Comparison of ENCODE assay signal across 14 mouse cellular contexts in genomic region chr9:110351932-110352632, GRCm38 (mm10). TPM values are rescaled to one million over a fixed set of nuclear protein-coding genes. Genes with fewer than 3 reads are reported as not detected.
DNase-seq lines count a peak whose midpoint lies in the region; ATAC-seq lines count a peak whose summit lies in the region.
"Had no signal": no experiment of that assay in that cellular context is flagged by ENCODE, and none has a peak within 500 bp of the region (broad histone marks: within the 10 kb centered on the region; RNA-seq: fewer than 3 reads in every experiment).

No protein-coding gene starts in this region.

- peak; percentile 67 for ATAC-seq in common myeloid progenitor, adult 5-6 weeks (replicated peaks; ENCODE audit: low read depth, poor library complexity, severe bottlenecking)
- 0 out of 2 replicates have a peak, but pooled peaks have one; percentile 16 for ATAC-seq in neutrophil, adult 5-6 weeks (ENCODE audit: extremely low read depth, insufficient number of reproducible peaks, low FRiP score, poor library complexity, severe bottlenecking)
- ATAC-seq: lung, postnatal 0 days; Patski had no signal

- DNase-seq in layer of hippocampus, adult 9-11 months = peak; percentile 56
- DNase-seq in layer of hippocampus, postnatal 25 days (ENCODE audit: extremely low spot score in 1 of 2, low spot score in 1 of 2) = no peak
- DNase-seq in thymus, postnatal 25 days = peak; percentile 10
- DNase-seq in thymus, postnatal 10 days (ENCODE audit: low spot score in 2 of 2) = no peak
- DNase-seq in cerebellum, postnatal 25 days = no peak
- DNase-seq in lung, postnatal 10 days = no peak
- DNase-seq: cerebellum, postnatal 10 days; gastrocnemius, postnatal 25 days; heart, postnatal 4 days; right cerebral cortex, adult 18-20 months had no signal

RNA-seq across cellular contexts. Expression of gene Scap, which starts 19.0 kb away (rescaled TPM):
- total RNA-seq in layer of hippocampus, postnatal 25 days (2021) = 100 to 1,000 TPM in 1 of 2 experiments, 10 to 100 TPM in 1; 95.5 to 102 TPM
- total RNA-seq in common myeloid progenitor, adult 5-6 weeks (2017) = 23.6 and 27.4 TPM in 2 replicates
- total RNA-seq in neutrophil, adult 5-6 weeks (2017) = 18.2 and 20.4 TPM in 2 replicates

RNA-seq across cellular contexts. Expression of gene Elp6, which starts 47.1 kb away (rescaled TPM):
- total RNA-seq in layer of hippocampus, postnatal 25 days (2021) = 10 to 100 TPM; 11.3 to 14.1 TPM
- 3.8 and 6.4 TPM in 2 replicates for total RNA-seq in common myeloid progenitor, adult 5-6 weeks (2017)
- 3.5 and 3.6 TPM in 2 replicates for total RNA-seq in neutrophil, adult 5-6 weeks (2017)

RNA-seq across cellular contexts. Expression of gene Ptpn23, which starts 55.9 kb away (rescaled TPM):
- total RNA-seq in layer of hippocampus, postnatal 25 days (2021) = 10 to 100 TPM; 40.9 to 57.8 TPM
- total RNA-seq in common myeloid progenitor, adult 5-6 weeks (2017) = 3.7 TPM in 2 replicates
- 14.7 and 15.6 TPM in 2 replicates for total RNA-seq in neutrophil, adult 5-6 weeks (2017)

Comparison
In these comparisons a context has a peak if more than half of its experiments do, and no peak if none do; other contexts are left out.
1. DNase-seq: peak in layer of hippocampus, adult 9-11 months (single experiment) and thymus, postnatal 25 days (single experiment); none in layer of hippocampus, postnatal 25 days (0 of 2), thymus, postnatal 10 days (0 of 2), cerebellum, postnatal 25 days (0 of 2) and lung, postnatal 10 days (single experiment).